Mouse (Mus musculus) CH12.LX (cell line): ENCODE data around the gene Spin1.

Source experiments
- CHD1 ChIP-seq: IDR thresholded peaks from 2 replicates; pipeline ENCODE4 v1.6.1; 2012; ENCODE audit warnings: low read depth, low read length, improper control_type of control experiment, inconsistent platforms
- CTCF ChIP-seq, 2 experiments: IDR thresholded peaks in 1 of 2; conservative IDR thresholded peaks in 1 of 2; 2 replicates each; pipeline ENCODE4 v1.5.1; 2011 to 2012; ENCODE audit warnings: low read depth in 2 of 2, low read length in 2 of 2, improper control_type of control experiment in 1 of 2, inconsistent platforms in 1 of 2, mild to moderate bottlenecking in 1 of 2, moderate library complexity in 1 of 2
- EP300 ChIP-seq: IDR thresholded peaks from 2 replicates; pipeline ENCODE4 v1.6.1; 2011; ENCODE audit warnings: low read length, improper control_type of control experiment
- MAFK ChIP-seq: IDR thresholded peaks from 2 replicates; pipeline ENCODE4 v1.6.1; 2011; ENCODE audit warnings: low read length, improper control_type of control experiment; ENCODE audit not compliant: insufficient replicate concordance
- MAX ChIP-seq: IDR thresholded peaks from 2 replicates; pipeline ENCODE4 v1.6.1; 2011; ENCODE audit warnings: low read length, improper control_type of control experiment
- MYC ChIP-seq: IDR thresholded peaks from 2 replicates; pipeline ENCODE4 v1.6.1; 2011; ENCODE audit warnings: low read depth, mild to moderate bottlenecking, improper control_type of control experiment, low read length
- POLR2A ChIP-seq: IDR thresholded peaks from 2 replicates; pipeline ENCODE4 v1.6.1; 2011; ENCODE audit warnings: low read depth, mild to moderate bottlenecking, improper control_type of control experiment, low read length
- SMC3 ChIP-seq: IDR thresholded peaks from 2 replicates; pipeline ENCODE4 v1.6.1; 2011; ENCODE audit warnings: low read depth, low read length, improper control_type of control experiment
- TCF12 ChIP-seq: IDR thresholded peaks from 2 replicates; pipeline ENCODE4 v1.6.1; 2014; ENCODE audit warnings: low read depth, mild to moderate bottlenecking, inconsistent platforms, low read length, improper control_type of control experiment
- USF1 ChIP-seq: IDR thresholded peaks from 2 replicates; pipeline ENCODE4 v1.6.1; 2014; ENCODE audit warnings: low read depth, mild to moderate bottlenecking, inconsistent platforms, low read length, improper control_type of control experiment
- ZNF384 ChIP-seq: IDR thresholded peaks from 2 replicates; pipeline ENCODE4 v1.6.1; 2012; ENCODE audit warnings: low read depth, low read length, improper control_type of control experiment, inconsistent platforms

- TF ChIP-seq MAFK (no peak), CTCF (conservative IDR thresholded peaks at IDR 0.05 in 1 of 2, IDR thresholded peaks at IDR 0.05 in 1 of 2; ENCODE audit: low read depth in 2 of 2, low read length in 2 of 2) (no peak), POLR2A (no peak), CHD1 (no peak), MAX (no peak), USF1 (no peak), MYC (no peak), TCF12 (no peak), EP300 (no peak), ZNF384 (no peak), SMC3 (no peak)
Observed at GRCm38 (mm10) chr13:51090105-51090661, 10.5 kb upstream of the Spin1 start.
